ENCODE assay signal across 9 mouse cellular contexts in genomic region chr17:35077285-35077684, GRCm38 (mm10). TPM values are rescaled to one million over a fixed set of nuclear protein-coding genes. Genes with fewer than 3 reads are reported as not detected.
DNase-seq lines count a peak whose midpoint lies in the region; ATAC-seq and TF ChIP-seq lines count a peak whose summit lies in the region.
"Had no signal": no experiment of that assay in that cellular context is flagged by ENCODE, and none has a peak within 500 bp of the region (broad histone marks: within the 10 kb centered on the region; RNA-seq: fewer than 3 reads in every experiment).

No protein-coding gene starts in this region.

- no peaks in the 10 kb centered on the region for H3K27me3 ChIP-seq in forebrain, embryonic 11.5 days (ENCODE audit: control insufficient read depth, insufficient read depth, low read length)
- no peaks in the 10 kb centered on the region for H3K27me3 ChIP-seq in intestine, postnatal 0 days (replicated peaks; ENCODE audit: control insufficient read depth, insufficient read depth, low read length)

- H3K4me2 ChIP-seq in forebrain, embryonic 11.5 days (ENCODE audit: low read depth, low read length, severe bottlenecking), result peak overlapping the region; percentile 41
- peak overlapping the region; percentile 61 for H3K4me2 ChIP-seq in intestine, postnatal 0 days (replicated peaks; ENCODE audit: low read depth)

- H3K9ac ChIP-seq in forebrain, embryonic 11.5 days (ENCODE audit: low read length), result peak overlapping the region; percentile 45
- peak overlapping the region; percentile 44 for H3K9ac ChIP-seq in intestine, postnatal 0 days (ENCODE audit: low read depth, low read length)

- whole genome bisulfite sequencing in lung, adult 2 months, result 22% methylated on average over 2 of the region's 2 CpGs
- 54% methylated on average over 2 of the region's 2 CpGs for WGBS in forebrain, embryonic 11.5 days
- 25% methylated on average over 2 of the region's 2 CpGs for WGBS in intestine, postnatal 0 days
- WGBS in olfactory bulb, adult 2 months, result 25% methylated on average over 2 of the region's 2 CpGs

- no peak for TF ChIP-seq CTCF in lung, adult 2 months (IDR thresholded peaks at IDR 0.05; ENCODE audit: insufficient read depth, low read length)
- no peak for TF ChIP-seq CTCF in intestine, postnatal 0 days (IDR thresholded peaks at IDR 0.05; ENCODE audit: low read depth)
- no peak for TF ChIP-seq CTCF in olfactory bulb, adult 2 months (IDR thresholded peaks at IDR 0.05; ENCODE audit: insufficient read depth, low read depth, low read length)

- TF ChIP-seq POLR2A in lung, adult 2 months (IDR thresholded peaks at IDR 0.05; ENCODE audit: borderline replicate concordance, extremely low read depth, low read depth, low read length), result no peak
- TF ChIP-seq POLR2A in olfactory bulb, adult 2 months (IDR thresholded peaks at IDR 0.05; ENCODE audit: insufficient read depth, low read depth, low read length), result no peak

- ATAC-seq in forebrain, embryonic 11.5 days (replicated peaks; ENCODE audit: low FRiP score), result no peak
- ATAC-seq in intestine, postnatal 0 days, result no peak
- ATAC-seq in megakaryocyte progenitor cell, adult 5-6 weeks (replicated peaks; ENCODE audit: poor library complexity), result no peak

- no peak overlapping the region for H3K27ac ChIP-seq in forebrain, embryonic 11.5 days (ENCODE audit: low read depth, low read length)
- peak overlapping the region; percentile 22; the same call in 1 of the 2 replicates for H3K27ac ChIP-seq in intestine, postnatal 0 days (ENCODE audit: low read depth, low read length)
- no peak overlapping the region for H3K27ac ChIP-seq in olfactory bulb, adult 2 months (ENCODE audit: insufficient read depth, low read depth, low read length)

- H3K9me3 ChIP-seq in forebrain, embryonic 11.5 days (ENCODE audit: control insufficient read depth, low read length), result no peaks in the 10 kb centered on the region
- H3K9me3 ChIP-seq in intestine, postnatal 0 days (ENCODE audit: control insufficient read depth), result no peaks in the 10 kb centered on the region

- H3K4me3 ChIP-seq in lung, adult 2 months (replicated peaks; ENCODE audit: extremely low read depth, low read depth, low read length), result peak overlapping the region; percentile 67
- H3K4me3 ChIP-seq in forebrain, embryonic 11.5 days (ENCODE audit: low read depth, low read length), result no peak overlapping the region
- peak overlapping the region; percentile 23 for H3K4me3 ChIP-seq in intestine, postnatal 0 days (ENCODE audit: low read depth, low read length)
- peak overlapping the region; percentile 5; the same call in 1 of the 2 replicates for H3K4me3 ChIP-seq in olfactory bulb, adult 2 months (ENCODE audit: insufficient read depth, low read depth, low read length)

- no peaks in the 10 kb centered on the region; the same call in none of the 2 replicates for H3K4me1 ChIP-seq in lung, adult 2 months (ENCODE audit: control insufficient read depth, insufficient read depth, low read length)
- peaks cover 11% of the 10 kb centered on the region; the same call in 1 of the 2 replicates for H3K4me1 ChIP-seq in forebrain, embryonic 11.5 days (replicated peaks; ENCODE audit: control insufficient read depth, insufficient read depth, low read length)
- H3K4me1 ChIP-seq in intestine, postnatal 0 days (replicated peaks; ENCODE audit: control insufficient read depth, insufficient read depth, low read length), result peaks cover 11% of the 10 kb centered on the region; the same call in 1 of the 2 replicates
- peaks cover 10% of the 10 kb centered on the region; the same call in 1 of the 2 replicates for H3K4me1 ChIP-seq in olfactory bulb, adult 2 months (ENCODE audit: control insufficient read depth, insufficient read depth, low read length)

- peak; percentile 46 for DNase-seq in lung, adult 2 months
- no peak for DNase-seq in lung, postnatal 14 days
- DNase-seq in forebrain, embryonic 11.5 days (ENCODE audit: low spot score), result no peak
- DNase-seq in embryo, embryonic 10.5 days (ENCODE audit: low spot score), result no peak
- no peak for DNase-seq in thymus, postnatal 0 days (ENCODE audit: low spot score)
- DNase-seq: right cerebral cortex, adult 18-20 months had no signal

- H3K36me3 ChIP-seq in forebrain, embryonic 11.5 days (ENCODE audit: control insufficient read depth, insufficient read depth, low read length), result no peaks in the 10 kb centered on the region
- no peaks in the 10 kb centered on the region for H3K36me3 ChIP-seq in intestine, postnatal 0 days (ENCODE audit: control insufficient read depth, insufficient read depth)

RNA-seq across cellular contexts. Expression of gene Ly6g6d, which starts 0.6 kb away (rescaled TPM):
- polyA plus RNA-seq in lung, adult 2 months (2012; rRNA removed), result 14.5 and 16.7 TPM in 2 replicates
- polyA plus RNA-seq in forebrain, embryonic 11.5 days (2014; fragmentation: Nextera tagmentation; extraction: Ambion mirVana), result 1.7 and 1.8 TPM in 2 replicates
- 3.8 and 4.9 TPM in 2 replicates for polyA plus RNA-seq in intestine, postnatal 0 days (2015; fragmentation: Nextera tagmentation; extraction: Ambion mirVana)
- polyA plus RNA-seq in olfactory bulb, adult 2 months (2012; ENCODE audit: insufficient read depth, insufficient read length, low replicate concordance, missing spikeins), result not detected in 2 replicates
- total RNA-seq in megakaryocyte progenitor cell, adult 5-6 weeks (2015), result not detected in 2 replicates
- not detected in 2 replicates for total RNA-seq in megakaryocyte progenitor cell, adult 5-6 weeks (2017)
- 0.55 and 0.60 TPM in 2 replicates for polyA plus RNA-seq in thymus, postnatal 0 days (2015; fragmentation: Nextera tagmentation; extraction: Ambion mirVana)

RNA-seq across cellular contexts. Expression of gene Ly6g6e, which starts 0.6 kb away (rescaled TPM):
- 5.8 and 25.7 TPM in 2 replicates for polyA plus RNA-seq in lung, adult 2 months (2012; rRNA removed)
- polyA plus RNA-seq in forebrain, embryonic 11.5 days (2014; fragmentation: Nextera tagmentation; extraction: Ambion mirVana), result 0.39 and 0.57 TPM in 2 replicates
- 2.2 TPM in 2 replicates for polyA plus RNA-seq in intestine, postnatal 0 days (2015; fragmentation: Nextera tagmentation; extraction: Ambion mirVana)
- polyA plus RNA-seq in olfactory bulb, adult 2 months (2012; ENCODE audit: insufficient read depth, insufficient read length, low replicate concordance, missing spikeins), result not detected in 2 replicates
- total RNA-seq in megakaryocyte progenitor cell, adult 5-6 weeks (2015), result not detected in 2 replicates
- not detected in 2 replicates for total RNA-seq in megakaryocyte progenitor cell, adult 5-6 weeks (2017)
- polyA plus RNA-seq in thymus, postnatal 0 days (2015; fragmentation: Nextera tagmentation; extraction: Ambion mirVana), result 0.89 and 1.0 TPM in 2 replicates

RNA-seq across cellular contexts. Expression of gene Ly6g6f, which starts 8.1 kb away (rescaled TPM):
- 0.16 and 0.84 TPM in 2 replicates for polyA plus RNA-seq in lung, adult 2 months (2012; rRNA removed)
- 0.72 and 0.88 TPM in 2 replicates for polyA plus RNA-seq in forebrain, embryonic 11.5 days (2014; fragmentation: Nextera tagmentation; extraction: Ambion mirVana)
- not detected in 2 replicates for polyA plus RNA-seq in intestine, postnatal 0 days (2015; fragmentation: Nextera tagmentation; extraction: Ambion mirVana)
- not detected in 2 replicates for polyA plus RNA-seq in olfactory bulb, adult 2 months (2012; ENCODE audit: insufficient read depth, insufficient read length, low replicate concordance, missing spikeins)
- not detected in 2 replicates for total RNA-seq in megakaryocyte progenitor cell, adult 5-6 weeks (2015)
- total RNA-seq in megakaryocyte progenitor cell, adult 5-6 weeks (2017), result not detected in 2 replicates
- 0.12 TPM in 1 of 2 replicates, not detected in the other for polyA plus RNA-seq in thymus, postnatal 0 days (2015; fragmentation: Nextera tagmentation; extraction: Ambion mirVana)

RNA-seq across cellular contexts. Expression of gene Mpig6b, which starts 11.3 kb away (rescaled TPM):
- polyA plus RNA-seq in lung, adult 2 months (2012; rRNA removed), result 1.0 and 2.1 TPM in 2 replicates
- 1.3 and 1.6 TPM in 2 replicates for polyA plus RNA-seq in forebrain, embryonic 11.5 days (2014; fragmentation: Nextera tagmentation; extraction: Ambion mirVana)
- polyA plus RNA-seq in intestine, postnatal 0 days (2015; fragmentation: Nextera tagmentation; extraction: Ambion mirVana), result 0.13 and 0.17 TPM in 2 replicates
- polyA plus RNA-seq in olfactory bulb, adult 2 months (2012; ENCODE audit: insufficient read depth, insufficient read length, low replicate concordance, missing spikeins), result not detected in 2 replicates
- total RNA-seq in megakaryocyte progenitor cell, adult 5-6 weeks (2015), result not detected in 2 replicates
- not detected in 2 replicates for total RNA-seq in megakaryocyte progenitor cell, adult 5-6 weeks (2017)
- 0.06 and 0.08 TPM in 2 replicates for polyA plus RNA-seq in thymus, postnatal 0 days (2015; fragmentation: Nextera tagmentation; extraction: Ambion mirVana)

RNA-seq across cellular contexts. Expression of gene Abhd16a, which starts 11.8 kb away (rescaled TPM):
- 196 and 245 TPM in 2 replicates for polyA plus RNA-seq in lung, adult 2 months (2012; rRNA removed)
- 52.6 and 53.8 TPM in 2 replicates for polyA plus RNA-seq in forebrain, embryonic 11.5 days (2014; fragmentation: Nextera tagmentation; extraction: Ambion mirVana)
- 101 and 103 TPM in 2 replicates for polyA plus RNA-seq in intestine, postnatal 0 days (2015; fragmentation: Nextera tagmentation; extraction: Ambion mirVana)
- not detected in 2 replicates for polyA plus RNA-seq in olfactory bulb, adult 2 months (2012; ENCODE audit: insufficient read depth, insufficient read length, low replicate concordance, missing spikeins)
- total RNA-seq in megakaryocyte progenitor cell, adult 5-6 weeks (2015), result 17.5 and 21.1 TPM in 2 replicates
- 22.7 and 26.0 TPM in 2 replicates for total RNA-seq in megakaryocyte progenitor cell, adult 5-6 weeks (2017)
- polyA plus RNA-seq in thymus, postnatal 0 days (2015; fragmentation: Nextera tagmentation; extraction: Ambion mirVana), result 85.3 and 90.6 TPM in 2 replicates
